Mouse (Mus musculus): ENCODE data around the gene Olfr106-ps. TPM values are rescaled to one million over a fixed set of nuclear protein-coding genes. Genes with fewer than 3 reads are reported as not detected.

Gene Olfr106-ps
- polyA plus RNA-seq (2014; fragmentation: Illumina TruSeq; extraction: RNeasy Lipid Tissue Mini Kit (QIAGEN cat#74804); ENCODE audit: low replicate concordance), result not detected

GRCm38 (mm10) chr17:37390093-37390492 is at the start of gene Olfr106-ps:
TSS of gene Olfr106-ps (plus strand) at chr17:37390393.

GRCm38 (mm10) chr17:37359282-37359681 is 30.9 kb upstream of the Olfr106-ps start, which contains the start of gene Olfr104-ps:
TSS of gene Olfr104-ps (plus strand) at chr17:37359582.

GRCm38 (mm10) chr17:37378733-37379132 is 11.5 kb upstream of the Olfr106-ps start, which contains the start of gene Olfr105-ps:
TSS of gene Olfr105-ps (plus strand) at chr17:37379033.

DNA sequence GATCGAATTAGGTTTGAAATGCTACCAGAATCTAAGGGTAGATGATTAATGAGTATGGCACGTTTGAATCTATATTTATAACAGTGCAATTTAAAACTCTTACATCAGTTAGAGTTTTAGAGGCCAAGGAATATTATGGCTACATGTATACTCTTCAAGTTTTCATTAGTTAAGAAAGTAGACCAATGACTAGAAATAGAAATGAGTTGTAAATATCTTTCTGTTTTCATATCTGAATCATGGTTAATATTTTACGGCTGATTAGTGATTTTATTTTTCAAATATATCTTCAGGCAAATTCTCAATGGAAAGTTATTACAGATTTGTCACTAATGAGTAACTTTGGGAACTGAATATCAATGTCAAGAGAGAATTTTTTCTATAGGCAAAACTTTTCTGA is 8.7 kb downstream of the Olfr106-ps start, which contains the start of gene Olfr107:
Gene Olfr107 (plus strand): TSS at position 301 of the 400 bp plus-strand sequence.

GRCm38 (mm10) chr17:37445180-37445579 is 55.0 kb downstream of the Olfr106-ps start, which contains the start of gene Olfr108:
TSS of gene Olfr108 (plus strand) at chr17:37445480.

Other genes with a start within 250 kb of the Olfr106-ps start
- gene Olfr93, start 228.9 kb upstream of the Olfr106-ps start, polyA plus RNA-seq (2014; fragmentation: Illumina TruSeq; extraction: RNeasy Lipid Tissue Mini Kit (QIAGEN cat#74804); ENCODE audit: low replicate concordance), result not detected
- gene Ubd, start 196.5 kb upstream of the Olfr106-ps start, polyA plus RNA-seq (2014; fragmentation: Illumina TruSeq; extraction: RNeasy Lipid Tissue Mini Kit (QIAGEN cat#74804); ENCODE audit: low replicate concordance), result 7.5 TPM
- not detected for gene Olfr94, start 189.4 kb upstream of the Olfr106-ps start, polyA plus RNA-seq (2014; fragmentation: Illumina TruSeq; extraction: RNeasy Lipid Tissue Mini Kit (QIAGEN cat#74804); ENCODE audit: low replicate concordance)
- gene Olfr95, start 177.3 kb upstream of the Olfr106-ps start, polyA plus RNA-seq (2014; fragmentation: Illumina TruSeq; extraction: RNeasy Lipid Tissue Mini Kit (QIAGEN cat#74804); ENCODE audit: low replicate concordance), result not detected
- not detected for gene Olfr96, start 170.2 kb upstream of the Olfr106-ps start, polyA plus RNA-seq (2014; fragmentation: Illumina TruSeq; extraction: RNeasy Lipid Tissue Mini Kit (QIAGEN cat#74804); ENCODE audit: low replicate concordance)
- gene Olfr97, start 153.1 kb upstream of the Olfr106-ps start, polyA plus RNA-seq (2014; fragmentation: Illumina TruSeq; extraction: RNeasy Lipid Tissue Mini Kit (QIAGEN cat#74804); ENCODE audit: low replicate concordance), result not detected
- not detected for gene Olfr98, start 126.6 kb upstream of the Olfr106-ps start, polyA plus RNA-seq (2014; fragmentation: Illumina TruSeq; extraction: RNeasy Lipid Tissue Mini Kit (QIAGEN cat#74804); ENCODE audit: low replicate concordance)
- 1.0 TPM for gene H2-M3, start 120.2 kb upstream of the Olfr106-ps start, polyA plus RNA-seq (2014; fragmentation: Illumina TruSeq; extraction: RNeasy Lipid Tissue Mini Kit (QIAGEN cat#74804); ENCODE audit: low replicate concordance)
- not detected for gene Olfr99, start 106.9 kb upstream of the Olfr106-ps start, polyA plus RNA-seq (2014; fragmentation: Illumina TruSeq; extraction: RNeasy Lipid Tissue Mini Kit (QIAGEN cat#74804); ENCODE audit: low replicate concordance)
- not detected for gene Olfr101, start 86.1 kb upstream of the Olfr106-ps start, polyA plus RNA-seq (2014; fragmentation: Illumina TruSeq; extraction: RNeasy Lipid Tissue Mini Kit (QIAGEN cat#74804); ENCODE audit: low replicate concordance)
- not detected for gene Olfr102, start 73.3 kb upstream of the Olfr106-ps start, polyA plus RNA-seq (2014; fragmentation: Illumina TruSeq; extraction: RNeasy Lipid Tissue Mini Kit (QIAGEN cat#74804); ENCODE audit: low replicate concordance)
- gene Olfr103, start 50.7 kb upstream of the Olfr106-ps start, polyA plus RNA-seq (2014; fragmentation: Illumina TruSeq; extraction: RNeasy Lipid Tissue Mini Kit (QIAGEN cat#74804); ENCODE audit: low replicate concordance), result not detected
- gene Olfr104-ps, start 30.8 kb upstream of the Olfr106-ps start, polyA plus RNA-seq (2014; fragmentation: Illumina TruSeq; extraction: RNeasy Lipid Tissue Mini Kit (QIAGEN cat#74804); ENCODE audit: low replicate concordance), result not detected
- gene Olfr105-ps, start 11.4 kb upstream of the Olfr106-ps start, polyA plus RNA-seq (2014; fragmentation: Illumina TruSeq; extraction: RNeasy Lipid Tissue Mini Kit (QIAGEN cat#74804); ENCODE audit: low replicate concordance), result not detected
- not detected for gene Olfr107, start 8.8 kb downstream of the Olfr106-ps start, polyA plus RNA-seq (2014; fragmentation: Illumina TruSeq; extraction: RNeasy Lipid Tissue Mini Kit (QIAGEN cat#74804); ENCODE audit: low replicate concordance)
- gene Olfr108, start 55.1 kb downstream of the Olfr106-ps start, polyA plus RNA-seq (2014; fragmentation: Illumina TruSeq; extraction: RNeasy Lipid Tissue Mini Kit (QIAGEN cat#74804); ENCODE audit: low replicate concordance), result not detected
- not detected for gene Olfr109, start 68.5 kb downstream of the Olfr106-ps start, polyA plus RNA-seq (2014; fragmentation: Illumina TruSeq; extraction: RNeasy Lipid Tissue Mini Kit (QIAGEN cat#74804); ENCODE audit: low replicate concordance)
- gene H2-M2, start 93.2 kb downstream of the Olfr106-ps start, polyA plus RNA-seq (2014; fragmentation: Illumina TruSeq; extraction: RNeasy Lipid Tissue Mini Kit (QIAGEN cat#74804); ENCODE audit: low replicate concordance), result 4.4 TPM
- not detected for gene Olfr110, start 102.1 kb downstream of the Olfr106-ps start, polyA plus RNA-seq (2014; fragmentation: Illumina TruSeq; extraction: RNeasy Lipid Tissue Mini Kit (QIAGEN cat#74804); ENCODE audit: low replicate concordance)
- 0.45 TPM for gene Olfr111, start 117.6 kb downstream of the Olfr106-ps start, polyA plus RNA-seq (2014; fragmentation: Illumina TruSeq; extraction: RNeasy Lipid Tissue Mini Kit (QIAGEN cat#74804); ENCODE audit: low replicate concordance)
- not detected for gene Olfr112, start 179.1 kb downstream of the Olfr106-ps start, polyA plus RNA-seq (2014; fragmentation: Illumina TruSeq; extraction: RNeasy Lipid Tissue Mini Kit (QIAGEN cat#74804); ENCODE audit: low replicate concordance)
- not detected for gene Olfr113, start 187.3 kb downstream of the Olfr106-ps start, polyA plus RNA-seq (2014; fragmentation: Illumina TruSeq; extraction: RNeasy Lipid Tissue Mini Kit (QIAGEN cat#74804); ENCODE audit: low replicate concordance)
- not detected for gene Olfr114, start 202.3 kb downstream of the Olfr106-ps start, polyA plus RNA-seq (2014; fragmentation: Illumina TruSeq; extraction: RNeasy Lipid Tissue Mini Kit (QIAGEN cat#74804); ENCODE audit: low replicate concordance)
- not detected for gene Olfr115, start 236.7 kb downstream of the Olfr106-ps start, polyA plus RNA-seq (2014; fragmentation: Illumina TruSeq; extraction: RNeasy Lipid Tissue Mini Kit (QIAGEN cat#74804); ENCODE audit: low replicate concordance)
- gene Olfr116, start 236.8 kb downstream of the Olfr106-ps start, polyA plus RNA-seq (2014; fragmentation: Illumina TruSeq; extraction: RNeasy Lipid Tissue Mini Kit (QIAGEN cat#74804); ENCODE audit: low replicate concordance), result not detected

Data from small intestine, adult 10 weeks (tissue).